Mouse (Mus musculus): Measurements from ENCODE around the gene Igfbp3. TPM values are rescaled to one million over a fixed set of nuclear protein-coding genes. Genes with fewer than 3 reads are reported as not detected.

Gene Igfbp3
- polyA plus RNA-seq, 1 experiment from 2014 or later = 14.8 TPM

GRCm38 (mm10) chr11:7161502-7162174 is 52.1 kb downstream of the Igfbp3 start:
- Histone ChIP-seq H3K27ac (ENCODE audit: low read length) (no peak overlapping the region), H3K27me3 (ENCODE audit: control insufficient read depth, insufficient read depth, low read depth, low read length) (no peaks in the 10 kb centered on the region), H3K4me3 (ENCODE audit: low read length) (no peak overlapping the region), H3K36me3 (ENCODE audit: control insufficient read depth, insufficient read depth, low read length) (no peaks in the 10 kb centered on the region), H3K4me2 (ENCODE audit: low read depth, low read length) (no peak overlapping the region), H3K4me1 (replicated peaks; ENCODE audit: control insufficient read depth, insufficient read depth, low read length) (peaks cover 13% of the 10 kb centered on the region), H3K9ac (ENCODE audit: low read length) (no peak overlapping the region), H3K9me3 (ENCODE audit: control insufficient read depth, low read length) (no peaks in the 10 kb centered on the region)
- ATAC-seq (ENCODE audit: low read depth) = peak; percentile 27
- 69% methylated on average over 8 of the region's 8 CpGs for WGBS

DNA sequence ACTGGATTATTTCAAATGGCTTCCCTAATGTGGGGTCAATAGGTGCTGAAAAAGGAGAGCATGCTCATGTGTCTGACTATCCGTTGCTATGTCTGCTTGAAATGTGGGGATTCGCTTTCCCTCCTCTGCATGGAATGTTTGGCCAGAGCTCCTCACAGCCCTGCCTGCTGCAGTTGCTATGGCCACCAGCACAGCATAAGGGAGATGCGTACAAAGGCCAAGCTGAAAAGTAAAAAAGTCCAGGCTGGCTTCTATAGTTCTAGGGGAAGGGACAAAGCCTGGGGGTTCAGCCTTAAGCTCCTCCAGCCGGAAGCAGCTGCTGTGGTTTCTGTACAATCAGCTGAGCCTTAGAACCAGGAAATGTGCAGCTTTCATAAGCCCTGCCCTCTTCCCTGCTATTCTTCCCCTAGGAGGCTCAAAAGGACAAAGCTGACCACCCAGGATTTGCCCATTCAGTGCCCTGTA is 53.1 kb downstream of the Igfbp3 start:
- H3K36me3 ChIP-seq (ENCODE audit: control insufficient read depth, insufficient read depth, low read length) = no peaks in the 10 kb centered on the region
- peak overlapping the region; percentile 7 for H3K27ac ChIP-seq (ENCODE audit: low read length)
- no peaks in the 10 kb centered on the region for H3K27me3 ChIP-seq (ENCODE audit: control insufficient read depth, insufficient read depth, low read depth, low read length)
- H3K4me2 ChIP-seq (ENCODE audit: low read depth, low read length) = no peak overlapping the region
- no peak overlapping the region for H3K9ac ChIP-seq (ENCODE audit: low read length)
- H3K9me3 ChIP-seq (ENCODE audit: control insufficient read depth, low read length) = no peaks in the 10 kb centered on the region
- H3K4me3 ChIP-seq (ENCODE audit: low read length) = no peak overlapping the region
- peak; percentile 82 for ATAC-seq (ENCODE audit: low read depth)
- peaks cover 13% of the 10 kb centered on the region for H3K4me1 ChIP-seq (replicated peaks; ENCODE audit: control insufficient read depth, insufficient read depth, low read length)
- WGBS = 26% methylated on average over 4 of the region's 4 CpGs

DNA sequence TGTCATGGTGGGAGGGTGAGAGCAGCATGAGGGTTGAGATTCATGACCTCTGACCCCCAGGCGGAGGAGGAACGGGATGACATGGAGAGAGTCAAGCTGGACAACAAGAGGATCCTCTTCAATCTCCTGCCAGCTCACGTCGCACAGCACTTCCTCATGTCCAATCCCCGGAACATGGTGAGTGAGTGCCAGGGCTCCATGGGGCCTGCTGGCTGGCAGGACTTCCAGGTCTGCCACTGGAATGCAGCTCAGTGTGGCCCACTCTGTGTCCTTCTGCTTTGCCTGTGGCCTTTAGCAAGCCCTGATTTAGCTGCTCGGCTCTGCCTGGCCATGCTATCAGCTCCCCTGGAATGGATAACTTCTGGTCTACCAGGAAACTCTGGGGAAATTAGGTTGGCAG is 53.6 kb downstream of the Igfbp3 start:
- H3K36me3 ChIP-seq (ENCODE audit: control insufficient read depth, insufficient read depth, low read length) = no peaks in the 10 kb centered on the region
- no peaks in the 10 kb centered on the region for H3K9me3 ChIP-seq (ENCODE audit: control insufficient read depth, low read length)
- H3K9ac ChIP-seq (ENCODE audit: low read length) = no peak overlapping the region
- WGBS = 34% methylated on average over 6 of the region's 6 CpGs
- H3K4me1 ChIP-seq (replicated peaks; ENCODE audit: control insufficient read depth, insufficient read depth, low read length) = peaks cover 13% of the 10 kb centered on the region
- no peaks in the 10 kb centered on the region for H3K27me3 ChIP-seq (ENCODE audit: control insufficient read depth, insufficient read depth, low read depth, low read length)
- ATAC-seq (ENCODE audit: low read depth) = peak; percentile 8
- H3K27ac ChIP-seq (ENCODE audit: low read length) = peak overlapping the region; percentile 7; the same call in 1 of the 2 replicates
- no peak overlapping the region for H3K4me3 ChIP-seq (ENCODE audit: low read length)
- no peak overlapping the region for H3K4me2 ChIP-seq (ENCODE audit: low read depth, low read length)

- Histone ChIP-seq H3K9ac (ENCODE audit: low read length) (no peak overlapping the region), H3K4me3 (ENCODE audit: low read length) (no peak overlapping the region), H3K27ac (ENCODE audit: low read length) (no peak overlapping the region), H3K36me3 (ENCODE audit: control insufficient read depth, insufficient read depth, low read length) (no peaks in the 10 kb centered on the region), H3K4me2 (ENCODE audit: low read depth, low read length) (no peak overlapping the region), H3K27me3 (ENCODE audit: control insufficient read depth, insufficient read depth, low read depth, low read length) (no peaks in the 10 kb centered on the region), H3K4me1 (replicated peaks; ENCODE audit: control insufficient read depth, insufficient read depth, low read length) (peaks cover 13% of the 10 kb centered on the region), H3K9me3 (ENCODE audit: control insufficient read depth, low read length) (no peaks in the 10 kb centered on the region)
- 65% methylated on average over 6 of the region's 6 CpGs for WGBS
- ATAC-seq (ENCODE audit: low read depth) = no peak
Observed at GRCm38 (mm10) chr11:7158196-7158595, 55.5 kb downstream of the Igfbp3 start.

- Histone ChIP-seq H3K36me3 (ENCODE audit: control insufficient read depth, insufficient read depth, low read length) (no peaks in the 10 kb centered on the region), H3K4me1 (replicated peaks; ENCODE audit: control insufficient read depth, insufficient read depth, low read length) (peaks cover 13% of the 10 kb centered on the region), H3K27me3 (ENCODE audit: control insufficient read depth, insufficient read depth, low read depth, low read length) (no peaks in the 10 kb centered on the region), H3K27ac (ENCODE audit: low read length) (no peak overlapping the region), H3K9me3 (ENCODE audit: control insufficient read depth, low read length) (no peaks in the 10 kb centered on the region), H3K9ac (ENCODE audit: low read length) (no peak overlapping the region), H3K4me3 (ENCODE audit: low read length) (no peak overlapping the region), H3K4me2 (ENCODE audit: low read depth, low read length) (no peak overlapping the region)
- ATAC-seq (ENCODE audit: low read depth) = no peak
- 35% methylated on average over 4 of the region's 4 CpGs for WGBS
Observed at GRCm38 (mm10) chr11:7156427-7156826, 57.3 kb downstream of the Igfbp3 start.

Other genes with a start within 250 kb of the Igfbp3 start
- gene Adcy1, start 150.4 kb downstream of the Igfbp3 start, polyA plus RNA-seq (2015; fragmentation: Nextera tagmentation; extraction: Ambion mirVana) = 0.54 and 0.65 TPM in 2 replicates
- 0.15 TPM in 1 of 2 replicates, not detected in the other for gene Gm11985, start 25.4 kb downstream of the Igfbp3 start, polyA plus RNA-seq (2015; fragmentation: Nextera tagmentation; extraction: Ambion mirVana)
- 0.58 and 3.4 TPM in 2 replicates for gene Igfbp1, start 16.1 kb downstream of the Igfbp3 start, polyA plus RNA-seq (2015; fragmentation: Nextera tagmentation; extraction: Ambion mirVana)